Mouse (Mus musculus) frontal cortex, postnatal 25 days (tissue): ENCODE data around the gene Rras2.

Source experiments
- DNase-seq, 2 experiments: peaks; one replicate each; pipeline ENCODE4 v3.0.0; 2022; ENCODE audit warnings: low spot score in 2 of 2

Rras2 gene

GRCm38 (mm10) chr7:114114976-114115375, 2.6 kb downstream of the Rras2 start:
- DNase-seq = no peak

- no peak for DNase-seq
Observed at GRCm38 (mm10) chr7:114114284-114114683, 3.3 kb downstream of the Rras2 start.

- no peak for DNase-seq
Observed at GRCm38 (mm10) chr7:114110500-114110899, 7.1 kb downstream of the Rras2 start.

GRCm38 (mm10) chr7:114105886-114106285, 11.7 kb downstream of the Rras2 start:
- DNase-seq = no peak

GRCm38 (mm10) chr7:114103629-114104347, 13.8 kb downstream of the Rras2 start:
- no peak for DNase-seq

- no peak for DNase-seq
Observed at GRCm38 (mm10) chr7:114103152-114103551, 14.4 kb downstream of the Rras2 start.

- no peak for DNase-seq
Observed at GRCm38 (mm10) chr7:114102609-114103008, 15.0 kb downstream of the Rras2 start.

GRCm38 (mm10) chr7:114101412-114101811, 16.2 kb downstream of the Rras2 start:
- no peak for DNase-seq

GRCm38 (mm10) chr7:114093548-114094174, 23.9 kb downstream of the Rras2 start:
- no peak for DNase-seq

- DNase-seq = no peak
Observed at GRCm38 (mm10) chr7:114090892-114091545, 26.6 kb downstream of the Rras2 start.

GRCm38 (mm10) chr7:114090231-114090630, 27.4 kb downstream of the Rras2 start:
- DNase-seq = no peak

- no peak for DNase-seq
Observed at GRCm38 (mm10) chr7:114088918-114089317, 28.7 kb downstream of the Rras2 start.

- DNase-seq = no peak
Observed at GRCm38 (mm10) chr7:114087986-114088385, 29.6 kb downstream of the Rras2 start.

- DNase-seq = no peak
Observed at GRCm38 (mm10) chr7:114087341-114087740, 30.2 kb downstream of the Rras2 start.

GRCm38 (mm10) chr7:114086021-114086710, 31.4 kb downstream of the Rras2 start:
- DNase-seq = no peak

GRCm38 (mm10) chr7:114083760-114084159, 33.8 kb downstream of the Rras2 start:
- DNase-seq = no peak

- no peak for DNase-seq
Observed at GRCm38 (mm10) chr7:114083088-114083487, 34.5 kb downstream of the Rras2 start.

GRCm38 (mm10) chr7:114081633-114082420, 35.8 kb downstream of the Rras2 start:
- no peak for DNase-seq

- DNase-seq = no peak
Observed at GRCm38 (mm10) chr7:114080250-114080649, 37.3 kb downstream of the Rras2 start.

GRCm38 (mm10) chr7:114079343-114079742, 38.2 kb downstream of the Rras2 start:
- DNase-seq = no peak

- no peak for DNase-seq
Observed at GRCm38 (mm10) chr7:114074595-114074994, 43.0 kb downstream of the Rras2 start.

GRCm38 (mm10) chr7:114074133-114074532, 43.4 kb downstream of the Rras2 start:
- no peak for DNase-seq
